Mouse (Mus musculus) layer of hippocampus, adult 2 months (tissue): ENCODE measurements around the gene Fermt2. TPM values are rescaled to one million over a fixed set of nuclear protein-coding genes. Genes with fewer than 3 reads are reported as not detected.
A peak's percentile ranks its signal among the peaks of the same experiment; 100 is the strongest.
"Not testable (repeated sequence)": the region's sequence is repeated elsewhere in the genome, so short reads cannot be mapped to it uniquely, and the experiment has no call there.

ENCODE experiments used
- DNase-seq, 2 experiments: peaks; one replicate each; pipeline ENCODE4 v3.0.0; 2022; ENCODE audit warnings: low spot score in 2 of 2
- H3K27ac ChIP-seq: fragments of 200-600 bp; 2 replicates; pipeline ENCODE4 v1.8.1; 2022
- H3K4me3 ChIP-seq: fragments of 200-600 bp; 2 replicates; pipeline ENCODE4 v1.8.1; 2022; ENCODE audit warnings: mild to moderate bottlenecking
- CTCF ChIP-seq: fragments of 200-600 bp; conservative IDR thresholded peaks from 2 replicates; pipeline ENCODE4 v1.8.1; 2022; ENCODE audit warnings: antibody characterized with exemption, mild to moderate bottlenecking, moderate library complexity
- total RNA-seq, 2 experiments: library from RNA; stranded (reverse); gene quantifications; 2 replicates each; pipeline ENCODE4 v1.2.3; 2021

Gene Fermt2
- total RNA-seq, 2 experiments from 2014 or later = 90.8 to 100 TPM

GRCm38 (mm10) chr14:45506165-45506564, 23.8 kb downstream of the Fermt2 start:
- no peak for TF ChIP-seq CTCF
- 0 out of 2 replicates have a peak overlapping the region, but pooled peaks have one; percentile 49 for H3K27ac ChIP-seq
- DNase-seq = no peak
- H3K4me3 ChIP-seq = no peak overlapping the region

DNA sequence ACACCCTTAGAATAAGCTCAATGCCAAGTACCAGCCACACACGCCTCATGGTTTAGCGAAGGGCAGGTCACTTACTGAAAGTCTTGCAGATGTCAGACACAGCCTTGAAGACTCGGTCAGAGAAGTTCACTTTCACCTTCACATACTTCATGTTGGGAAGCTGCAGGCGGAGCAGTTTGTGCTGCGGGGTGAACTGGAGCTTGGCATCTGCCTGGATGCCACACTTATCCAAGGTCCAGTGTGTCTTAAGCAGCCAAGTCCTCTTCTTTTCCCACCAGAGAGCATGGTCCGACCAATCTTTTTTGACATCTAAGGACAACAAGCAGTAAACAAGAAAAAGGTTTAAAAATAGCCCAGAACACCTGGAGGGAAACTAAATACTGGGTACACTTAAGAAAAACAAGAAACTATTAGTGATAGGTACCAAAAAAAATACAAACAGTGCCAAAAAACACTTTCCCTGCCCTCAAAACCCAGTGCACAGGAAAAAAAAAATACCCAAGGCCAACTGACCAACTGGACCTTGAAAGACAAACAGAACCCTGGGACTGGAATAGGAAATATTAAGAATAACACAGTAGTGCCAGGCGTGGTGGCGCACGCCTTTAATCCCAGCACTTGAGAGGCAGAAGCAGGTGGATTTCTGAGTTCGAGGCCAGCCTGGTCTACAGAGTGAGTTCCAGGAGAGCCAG, 25.4 kb downstream of the Fermt2 start:
- Histone ChIP-seq H3K4me3 (no peak overlapping the region), H3K27ac (peak overlapping the region; percentile 37)
- no peak for TF ChIP-seq CTCF
- DNase-seq = no peak

DNA sequence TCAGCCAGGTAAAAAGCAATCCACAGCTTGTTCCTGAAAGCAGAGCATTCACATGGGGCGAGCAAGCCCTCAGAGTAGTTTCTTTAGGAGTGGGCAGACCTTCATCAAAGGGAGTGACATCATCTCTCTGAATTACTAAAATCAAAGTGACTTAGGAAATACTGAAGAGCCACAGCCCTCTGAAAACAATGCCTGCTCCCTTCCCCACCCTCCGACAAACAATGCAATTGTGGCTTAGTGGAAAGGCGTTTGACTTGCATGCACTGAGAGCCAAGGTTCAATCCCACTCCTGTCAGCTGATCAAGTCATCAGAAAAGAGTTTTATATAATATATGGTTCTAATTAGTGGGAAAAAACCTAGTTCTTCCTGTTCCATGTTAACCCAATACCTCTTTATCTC, 26.0 kb downstream of the Fermt2 start:
- no peak for DNase-seq
- Histone ChIP-seq H3K4me3 (no peak overlapping the region), H3K27ac (peak overlapping the region; percentile 51)
- no peak for TF ChIP-seq CTCF

- TF ChIP-seq CTCF = no peak
- DNase-seq = no peak
- H3K4me3 ChIP-seq = no peak overlapping the region
- H3K27ac ChIP-seq = no peak overlapping the region
Measured at GRCm38 (mm10) chr14:45500052-45500451, 29.9 kb downstream of the Fermt2 start.

- Histone ChIP-seq H3K4me3 (no peak overlapping the region), H3K27ac (no peak overlapping the region)
- TF ChIP-seq CTCF = no peak
- no peak for DNase-seq
Measured at GRCm38 (mm10) chr14:45497116-45497515, 32.8 kb downstream of the Fermt2 start.

GRCm38 (mm10) chr14:45495810-45496209, 34.1 kb downstream of the Fermt2 start:
- not testable (repeated sequence) for H3K27ac ChIP-seq, H3K4me3 ChIP-seq, DNase-seq

DNA sequence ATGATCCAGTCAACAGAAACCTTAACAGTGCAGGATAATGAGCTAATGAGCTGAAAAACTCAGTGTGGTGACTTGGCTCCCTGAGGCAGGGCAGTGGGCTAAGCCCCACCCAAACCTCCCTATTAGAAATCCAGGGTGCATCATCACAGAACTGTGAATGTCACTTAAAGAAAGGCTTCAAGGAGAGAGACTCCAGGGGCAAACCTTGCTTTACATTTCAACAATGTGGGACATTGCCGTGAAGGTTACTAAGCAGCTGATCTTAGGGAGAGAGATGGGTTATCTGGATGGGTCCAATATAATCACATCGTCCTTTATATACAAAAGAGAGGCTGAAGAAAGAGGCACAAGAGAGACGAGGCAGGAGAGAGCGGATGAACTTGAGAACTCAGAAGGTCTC, 36.0 kb downstream of the Fermt2 start:
- Histone ChIP-seq H3K27ac (no peak overlapping the region), H3K4me3 (no peak overlapping the region)
- no peak for TF ChIP-seq CTCF
- no peak for DNase-seq

- peak; percentile 64 for TF ChIP-seq CTCF
- DNase-seq = no peak
- Histone ChIP-seq H3K27ac (no peak overlapping the region), H3K4me3 (no peak overlapping the region)
Measured at GRCm38 (mm10) chr14:45492668-45493067, 37.2 kb downstream of the Fermt2 start.

- no peak for DNase-seq
- H3K4me3 ChIP-seq = no peak overlapping the region
- no peak for TF ChIP-seq CTCF
- no peak overlapping the region for H3K27ac ChIP-seq
Measured at GRCm38 (mm10) chr14:45492038-45492437, 37.9 kb downstream of the Fermt2 start.

DNA sequence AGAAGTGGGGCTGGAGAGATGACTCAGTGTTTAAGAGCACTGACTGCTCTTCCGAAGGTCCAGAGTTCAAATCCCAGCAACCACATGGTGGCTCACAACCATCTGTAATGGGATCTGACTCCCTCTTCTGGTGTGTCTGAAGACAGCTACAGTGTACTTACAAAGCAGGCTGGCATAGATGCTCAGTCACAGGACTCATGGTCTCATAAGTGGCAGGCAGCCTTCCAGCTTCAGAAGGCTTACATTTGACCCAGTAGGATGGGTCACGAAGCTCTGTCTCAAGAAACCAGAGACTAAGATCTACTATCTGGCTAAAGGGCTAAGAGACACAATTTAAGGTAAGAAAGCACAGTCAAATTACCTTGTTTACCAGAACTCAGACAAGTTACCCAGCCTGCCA, 42.7 kb downstream of the Fermt2 start:
- DNase-seq, H3K27ac ChIP-seq, H3K4me3 ChIP-seq: not testable (repeated sequence)

DNA sequence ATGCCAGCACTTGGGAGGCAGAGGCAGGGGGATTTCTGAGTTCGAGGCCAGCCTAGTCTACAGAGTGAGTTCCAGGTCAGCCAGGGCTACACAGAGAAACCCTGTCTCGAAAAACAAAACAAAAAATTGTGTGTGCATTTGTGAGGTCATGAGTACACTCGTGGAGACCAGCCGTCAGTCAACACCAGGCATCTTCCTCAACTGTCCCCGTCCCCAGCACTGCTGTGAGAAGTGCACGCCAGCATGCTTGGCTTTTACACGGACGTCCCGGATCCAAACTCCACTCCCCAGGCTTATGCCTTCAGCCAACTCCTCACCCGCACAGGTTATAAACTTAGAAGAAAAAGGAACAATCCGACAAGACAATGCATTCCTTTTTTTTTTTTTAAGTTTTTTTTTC, 46.6 kb downstream of the Fermt2 start:
- not testable (repeated sequence) for DNase-seq, H3K4me3 ChIP-seq, H3K27ac ChIP-seq

DNA sequence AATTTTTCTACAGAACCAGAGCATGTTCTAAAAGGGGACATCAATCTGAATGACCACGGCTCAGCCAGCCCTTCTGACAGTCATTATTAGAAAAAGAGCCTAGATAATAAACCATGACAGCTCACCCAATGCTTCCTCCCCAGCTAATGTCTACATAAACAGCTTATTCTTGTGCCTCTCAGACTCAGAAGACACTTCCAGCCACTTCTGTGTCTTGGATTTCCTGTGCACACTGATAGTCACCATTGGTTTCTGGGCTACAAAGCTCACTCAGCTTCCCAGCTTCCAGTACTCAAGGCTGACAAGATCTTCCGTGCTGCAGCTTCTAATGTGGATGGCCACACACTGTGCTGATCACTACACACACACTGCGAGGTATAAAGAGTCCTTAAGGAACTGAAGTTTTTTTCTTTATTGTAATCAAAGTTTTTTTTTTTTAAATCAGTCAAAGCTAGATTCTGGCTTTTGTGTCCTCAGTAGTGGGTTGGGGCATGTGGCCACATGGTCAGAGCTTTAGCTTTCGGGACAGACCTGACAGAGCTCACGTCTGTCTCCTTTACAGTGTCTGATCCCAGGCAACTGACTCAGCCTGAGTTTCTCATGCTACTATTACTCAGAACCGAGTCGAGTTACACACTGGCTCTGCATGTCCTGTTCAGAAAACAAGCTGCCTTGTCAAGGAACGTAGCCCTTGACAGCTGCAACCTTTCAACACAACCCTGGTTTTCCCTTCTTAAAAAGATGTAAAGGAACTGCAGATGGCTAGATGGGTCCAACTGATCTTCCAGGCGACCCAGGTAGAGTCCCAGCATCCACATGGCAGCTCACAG, 50.7 kb downstream of the Fermt2 start:
- H3K27ac ChIP-seq = 0 out of 2 replicates have a peak overlapping the region, but pooled peaks have one; percentile 5
- no peak for TF ChIP-seq CTCF
- no peak for DNase-seq
- no peak overlapping the region for H3K4me3 ChIP-seq

GRCm38 (mm10) chr14:45478515-45478914, 51.4 kb downstream of the Fermt2 start:
- no peak for DNase-seq
- no peak for TF ChIP-seq CTCF
- H3K27ac ChIP-seq = 0 out of 2 replicates have a peak overlapping the region, but pooled peaks have one; percentile 4
- no peak overlapping the region for H3K4me3 ChIP-seq

DNA sequence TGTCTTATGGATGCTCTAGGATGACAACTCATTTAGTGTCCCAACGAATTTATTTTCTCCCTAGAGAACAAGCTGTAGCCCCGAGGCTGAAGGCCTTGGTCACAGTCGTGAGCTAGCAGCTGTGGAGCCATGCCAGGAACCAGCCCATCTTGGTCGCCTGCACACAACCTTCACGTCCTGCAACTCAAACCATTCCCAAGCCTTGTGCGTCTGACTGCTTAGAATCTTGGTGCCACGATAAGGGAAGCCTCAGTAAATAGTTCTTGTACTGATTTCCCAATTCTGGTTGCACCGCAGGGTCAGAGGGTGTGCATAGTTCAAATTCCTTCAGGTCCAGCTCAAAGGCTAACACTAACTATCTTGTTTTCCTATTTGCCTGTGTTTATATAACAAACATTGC, 52.3 kb downstream of the Fermt2 start:
- Histone ChIP-seq H3K27ac (no peak overlapping the region), H3K4me3 (no peak overlapping the region)
- DNase-seq = no peak
- TF ChIP-seq CTCF = no peak
